Mouse (Mus musculus) ES-E14 (cell line): Measurements from ENCODE around the gene Ctr9.

Source experiments
- ZC3H11A ChIP-seq: IDR thresholded peaks from 2 replicates; pipeline ENCODE4 v1.6.1; 2012; ENCODE audit warnings: low read depth, mild to moderate bottlenecking, inconsistent platforms, low read length, borderline replicate concordance
- ZNF384 ChIP-seq: IDR thresholded peaks from 2 replicates; pipeline ENCODE4 v1.6.1; 2012; ENCODE audit warnings: low read depth, low read length, inconsistent platforms

GRCm38 (mm10) chr7:111048920-111049319, 20.2 kb downstream of the Ctr9 start:
- TF ChIP-seq ZC3H11A (no peak), ZNF384 (no peak)
